Mouse (Mus musculus) CH12.LX (cell line): ENCODE results near the gene Suco. TPM values are rescaled to one million over a fixed set of nuclear protein-coding genes. Genes with fewer than 3 reads are reported as not detected.

Source experiments
- DNase-seq: peaks from one replicate; pipeline ENCODE4 v3.0.0-alpha.2; 2013; ENCODE audit errors: extremely low read depth
- H3K27ac ChIP-seq: 2 replicates; pipeline ENCODE4 v1.5.1; 2012; ENCODE audit warnings: low read depth, mild to moderate bottlenecking, control low read depth, moderate library complexity; ENCODE audit not compliant: insufficient read depth
- H3K27me3 ChIP-seq: replicated peaks from 2 replicates; pipeline ENCODE3; 2012; ENCODE audit warnings: inconsistent platforms
- H3K36me3 ChIP-seq, 2 experiments: replicated peaks in 1 of 2; 2 replicates each; pipeline versions ENCODE3 to v1.6.1; 2012; ENCODE audit warnings: inconsistent platforms in 1 of 2, low read length in 1 of 2, mild to moderate bottlenecking in 1 of 2, mixed read lengths in 1 of 2, moderate library complexity in 1 of 2; ENCODE audit not compliant: control insufficient read depth in 1 of 2, insufficient read depth in 1 of 2
- H3K4me1 ChIP-seq, 2 experiments: 2 replicates each; pipeline ENCODE4 v1.6.1; 2012; ENCODE audit warnings: inconsistent platforms in 1 of 2, moderate library complexity in 1 of 2; ENCODE audit not compliant: insufficient read depth in 2 of 2, control insufficient read depth in 1 of 2
- H3K4me2 ChIP-seq: 2 replicates; pipeline ENCODE4 v1.6.1; 2012; ENCODE audit warnings: low read depth, mild to moderate bottlenecking, control low read depth; ENCODE audit not compliant: poor library complexity, insufficient read depth, severe bottlenecking
- H3K4me3 ChIP-seq, 3 experiments: fragments of 150-350 bp in 1 of 3; sonication (generic) in 1 of 3; replicated peaks in 1 of 3; 2 replicates each; pipeline versions ENCODE3 to v1.5.1; 2011 to 2012; ENCODE audit warnings: low read depth in 2 of 3, low read length in 2 of 3, mild to moderate bottlenecking in 2 of 3, moderate library complexity in 2 of 3, control low read depth in 1 of 3, improper control_type of control experiment in 1 of 3, inconsistent platforms in 1 of 3, mixed read lengths in 1 of 3; ENCODE audit not compliant: poor library complexity in 1 of 3
- H3K79me2 ChIP-seq: replicated peaks from 2 replicates; pipeline ENCODE4 v1.6.1; 2012; ENCODE audit warnings: mild to moderate bottlenecking, moderate library complexity; ENCODE audit not compliant: control insufficient read depth, poor library complexity, insufficient read depth, severe bottlenecking; ENCODE audit errors: extremely low read depth
- H3K9ac ChIP-seq: 2 replicates; pipeline ENCODE4 v1.6.1; 2012; ENCODE audit warnings: low read depth, mild to moderate bottlenecking, control low read depth, moderate library complexity; ENCODE audit not compliant: insufficient read depth
- H3K9me3 ChIP-seq: replicated peaks from 2 replicates; pipeline ENCODE3; 2012; ENCODE audit warnings: low read length, inconsistent platforms, mixed read lengths
- BHLHE40 ChIP-seq: IDR thresholded peaks from 2 replicates; pipeline ENCODE4 v1.6.1; 2011; ENCODE audit warnings: mild to moderate bottlenecking, low read depth, low read length, improper control_type of control experiment
- CHD1 ChIP-seq: IDR thresholded peaks from 2 replicates; pipeline ENCODE4 v1.6.1; 2012; ENCODE audit warnings: low read depth, low read length, improper control_type of control experiment, inconsistent platforms
- CTCF ChIP-seq, 2 experiments: IDR thresholded peaks in 1 of 2; conservative IDR thresholded peaks in 1 of 2; 2 replicates each; pipeline ENCODE4 v1.5.1; 2011 to 2012; ENCODE audit warnings: low read depth in 2 of 2, low read length in 2 of 2, improper control_type of control experiment in 1 of 2, inconsistent platforms in 1 of 2, mild to moderate bottlenecking in 1 of 2, moderate library complexity in 1 of 2
- E2F4 ChIP-seq: IDR thresholded peaks from 2 replicates; pipeline ENCODE4 v1.6.1; 2011; ENCODE audit warnings: low read depth, low read length, improper control_type of control experiment; ENCODE audit not compliant: insufficient replicate concordance
- ETS1 ChIP-seq: conservative IDR thresholded peaks from 2 replicates; pipeline ENCODE4 v1.6.1; 2012; ENCODE audit warnings: low read depth, mild to moderate bottlenecking, inconsistent platforms, low read length, improper control_type of control experiment, moderate library complexity
- IRF4 ChIP-seq: IDR thresholded peaks from 2 replicates; pipeline ENCODE4 v1.6.1; 2014; ENCODE audit warnings: low read depth, mild to moderate bottlenecking, inconsistent platforms, low read length, improper control_type of control experiment
- JUN ChIP-seq: IDR thresholded peaks from 2 replicates; pipeline ENCODE4 v1.6.1; 2011; ENCODE audit warnings: low read depth, mild to moderate bottlenecking, low read length, improper control_type of control experiment, moderate library complexity; ENCODE audit not compliant: insufficient read depth
- MAFK ChIP-seq: IDR thresholded peaks from 2 replicates; pipeline ENCODE4 v1.6.1; 2011; ENCODE audit warnings: low read length, improper control_type of control experiment; ENCODE audit not compliant: insufficient replicate concordance
- MAX ChIP-seq: IDR thresholded peaks from 2 replicates; pipeline ENCODE4 v1.6.1; 2011; ENCODE audit warnings: low read length, improper control_type of control experiment
- MEF2A ChIP-seq: IDR thresholded peaks from 2 replicates; pipeline ENCODE4 v1.6.1; 2014; ENCODE audit warnings: low read depth, mild to moderate bottlenecking, inconsistent platforms, low read length, improper control_type of control experiment, borderline replicate concordance
- NELFE ChIP-seq: IDR thresholded peaks from 2 replicates; pipeline ENCODE4 v1.6.1; 2011; ENCODE audit warnings: low read depth, low read length, improper control_type of control experiment
- NRF1 ChIP-seq: IDR thresholded peaks from 2 replicates; pipeline ENCODE4 v1.6.1; 2014; ENCODE audit warnings: low read depth, mild to moderate bottlenecking, inconsistent platforms, low read length, improper control_type of control experiment, moderate library complexity
- PAX5 ChIP-seq: IDR thresholded peaks from 2 replicates; pipeline ENCODE4 v1.6.1; 2012; ENCODE audit warnings: low read length, inconsistent platforms, mixed read lengths
- POLR2A ChIP-seq: IDR thresholded peaks from 2 replicates; pipeline ENCODE4 v1.6.1; 2011; ENCODE audit warnings: low read depth, mild to moderate bottlenecking, improper control_type of control experiment, low read length
- POLR2AphosphoS2 ChIP-seq: IDR thresholded peaks from 2 replicates; pipeline ENCODE4 v1.6.1; 2011; ENCODE audit warnings: low read depth, low read length, improper control_type of control experiment
- RAD21 ChIP-seq: IDR thresholded peaks from 2 replicates; pipeline ENCODE4 v1.6.1; 2011; ENCODE audit warnings: low read depth, mild to moderate bottlenecking, low read length, improper control_type of control experiment, moderate library complexity
- RCOR1 ChIP-seq: conservative IDR thresholded peaks from 2 replicates; pipeline ENCODE4 v1.6.1; 2012; ENCODE audit warnings: low read depth, mild to moderate bottlenecking, inconsistent platforms, low read length, improper control_type of control experiment
- TBP ChIP-seq: conservative IDR thresholded peaks from 2 replicates; pipeline ENCODE4 v1.6.1; 2011; ENCODE audit warnings: low read depth, low read length, improper control_type of control experiment
- TCF12 ChIP-seq: IDR thresholded peaks from 2 replicates; pipeline ENCODE4 v1.6.1; 2014; ENCODE audit warnings: low read depth, mild to moderate bottlenecking, inconsistent platforms, low read length, improper control_type of control experiment
- USF1 ChIP-seq: IDR thresholded peaks from 2 replicates; pipeline ENCODE4 v1.6.1; 2014; ENCODE audit warnings: low read depth, mild to moderate bottlenecking, inconsistent platforms, low read length, improper control_type of control experiment
- USF2 ChIP-seq: conservative IDR thresholded peaks from 2 replicates; pipeline ENCODE4 v1.6.1; 2011; ENCODE audit warnings: low read depth, low read length, improper control_type of control experiment
- ZC3H11A ChIP-seq: IDR thresholded peaks from 2 replicates; pipeline ENCODE4 v1.6.1; 2012; ENCODE audit warnings: low read depth, mild to moderate bottlenecking, inconsistent platforms, low read length, improper control_type of control experiment
- ZKSCAN1 ChIP-seq: IDR thresholded peaks from 2 replicates; pipeline ENCODE4 v1.6.1; 2012; ENCODE audit warnings: low read depth, inconsistent platforms, low read length, improper control_type of control experiment, borderline replicate concordance
- ZNF384 ChIP-seq: IDR thresholded peaks from 2 replicates; pipeline ENCODE4 v1.6.1; 2012; ENCODE audit warnings: low read depth, low read length, improper control_type of control experiment, inconsistent platforms
- dilution Hi-C: fragments of 300-500 bp; cut with MboI; formaldehyde crosslinking; loops from 2 replicates; pipeline ENCODE4 v1.14.3; 2020; ENCODE audit warnings: low sequenced_read_pairs; ENCODE audit not compliant: extremely low pct_unique_long_range_greater_than_20kb, extremely low pct_ligation_motif_present
- in situ Hi-C: fragments of 300-500 bp; cut with MboI; formaldehyde crosslinking; loops from 3 replicates; pipeline ENCODE4 v1.14.3; 2019; ENCODE audit warnings: low sequenced_read_pairs, low pct_ligation_motif_present, low pct_unique_long_range_greater_than_20kb, mixed read lengths
- polyA plus RNA-seq: library from polyadenylated mRNA; unstranded; fragments of >175 nt; gene quantifications from 2 replicates; pipeline ENCODE4 v1.2.1, GENCODE M21; 2012; ENCODE audit warnings: low read depth; ENCODE audit not compliant: insufficient read length
- total RNA-seq, 2 experiments: library from RNA; depleted of rRNA; stranded (reverse); fragments of 300-350 nt in 1 of 2; fragments of >200 nt in 1 of 2; gene quantifications; 2 replicates each; pipeline ENCODE4 v1.2.3; 2012 to 2014

Suco gene
- total and polyA plus RNA-seq, 3 experiments, result 21.8 to 41.9 (median 36.1) TPM

GRCm38 (mm10) chr1:161912940-161913647, 36.6 kb upstream of the Suco start:
- TF ChIP-seq NRF1 (no peak), ZKSCAN1 (no peak), PAX5 (no peak), JUN (no peak), POLR2A (no peak), NELFE (no peak), TBP (no peak), USF1 (no peak), POLR2AphosphoS2 (no peak), ZNF384 (no peak), MEF2A (no peak), USF2 (no peak), TCF12 (no peak), E2F4 (no peak), RAD21 (no peak), ZC3H11A (no peak), CHD1 (no peak), RCOR1 (no peak)
- dilution Hi-C loops, result no loop called here
- no peaks in the 10 kb centered on the region for H3K79me2 ChIP-seq

GRCm38 (mm10) chr1:161909074-161909473, 32.6 kb upstream of the Suco start:
- in situ Hi-C loops (no loop called here), dilution Hi-C loops (no loop called here)
- no peak for DNase-seq
- no peak overlapping the region for H3K9ac ChIP-seq
- H3K9me3 ChIP-seq, result peaks cover 7% of the 10 kb centered on the region
- no peak overlapping the region for H3K4me3 ChIP-seq
- peaks cover 20 to 72% of the 10 kb centered on the region in 2 experiments for H3K4me1 ChIP-seq
- no peak overlapping the region for H3K4me2 ChIP-seq
- no peaks in the 10 kb centered on the region for H3K79me2 ChIP-seq
- no peak for TF ChIP-seq MAX
- TF ChIP-seq IRF4, result no peak
- no peak for TF ChIP-seq CTCF (conservative IDR thresholded peaks at IDR 0.05 in 1 of 2, IDR thresholded peaks at IDR 0.05 in 1 of 2; ENCODE audit: low read depth in 2 of 2, low read length in 2 of 2)
- TF ChIP-seq TCF12, result 0 out of 2 replicates have a peak, but pooled peaks have one; percentile 11
- no peak for TF ChIP-seq E2F4
- no peak; the same call in 1 of the 2 replicates for TF ChIP-seq BHLHE40
- 0 out of 2 replicates have a peak, but pooled peaks have one; percentile 3 for TF ChIP-seq ETS1
- no peak for TF ChIP-seq PAX5
- peak; percentile 64; the same call in 1 of the 2 replicates for TF ChIP-seq MAFK
- TF ChIP-seq TBP, result 0 out of 2 replicates have a peak, but pooled peaks have one; percentile 37
- no peak for TF ChIP-seq POLR2AphosphoS2
- peak overlapping the region; percentile 22; the same call in 1 of the 2 replicates for H3K27ac ChIP-seq
- H3K27me3 ChIP-seq, result no peaks in the 10 kb centered on the region
- no peaks in the 10 kb centered on the region for H3K36me3 ChIP-seq

More at GRCm38 (mm10) chr1:161912940-161913647, 36.6 kb upstream of the Suco start:
- Histone ChIP-seq H3K9ac (no peak overlapping the region), H3K4me3 (no peak overlapping the region), H3K36me3 (no peaks in the 10 kb centered on the region), H3K27ac (no peak overlapping the region), H3K27me3 (no peaks in the 10 kb centered on the region), H3K4me2 (no peak overlapping the region), H3K9me3 (peaks cover 7% of the 10 kb centered on the region), H3K4me1 (peaks cover 17 to 97% of the 10 kb centered on the region in 2 experiments)
- in situ Hi-C loops, result no loop called here
- DNase-seq, result no peak
